ENCODE assay signal across 9 mouse cellular contexts in the genomic region with DNA sequence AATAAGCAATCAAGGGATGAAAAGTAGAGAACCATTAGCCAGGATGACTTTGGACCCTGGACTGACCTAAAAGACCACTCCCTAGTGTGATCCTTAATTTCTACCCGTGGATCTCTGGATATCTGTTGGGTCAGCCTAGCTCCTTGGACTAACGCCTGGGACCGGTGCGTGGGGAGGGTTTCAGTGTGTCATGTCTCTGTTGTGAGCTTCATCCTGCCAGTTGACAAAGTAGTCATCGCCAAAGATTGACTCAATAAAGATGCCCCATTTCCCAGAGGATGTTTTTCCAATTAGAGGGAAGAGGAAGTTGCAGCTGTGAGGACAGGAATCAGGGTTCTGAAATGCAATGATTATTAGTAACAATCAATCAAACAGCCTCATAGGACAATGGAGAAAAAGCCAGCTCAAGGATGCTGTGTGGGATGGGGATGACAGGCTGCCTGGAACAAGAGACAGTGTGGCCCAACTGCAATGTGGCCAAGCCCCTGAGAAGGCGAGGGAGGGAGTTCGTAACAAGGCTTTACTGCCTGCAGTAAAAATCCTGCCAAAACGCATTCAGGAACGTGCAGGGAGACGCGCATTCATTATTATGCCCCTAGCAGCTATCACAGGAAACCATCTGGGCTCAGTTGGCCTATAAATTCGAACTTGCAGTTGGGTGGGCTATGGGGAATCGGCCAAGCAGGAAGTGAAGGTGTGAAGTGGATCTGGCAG. TPM values are rescaled to one million over a fixed set of nuclear protein-coding genes. Genes with fewer than 3 reads are reported as not detected.
A peak's percentile ranks its signal among the peaks of the same experiment; 100 is the strongest.
DNase-seq lines count a peak whose midpoint lies in the region; ATAC-seq lines count a peak whose summit lies in the region.
"Had no signal": no experiment of that assay in that cellular context is flagged by ENCODE, and none has a peak within 500 bp of the region (broad histone marks: within the 10 kb centered on the region; RNA-seq: fewer than 3 reads in every experiment).

No protein-coding gene starts in this region.

- no peak for ATAC-seq in embryonic facial prominence, embryonic 14.5 days (ENCODE audit: low read depth)
- peak; percentile 0; the same call in 1 of the 2 replicates for ATAC-seq in granulocyte monocyte progenitor cell, adult 5-6 weeks (replicated peaks; ENCODE audit: poor library complexity, severe bottlenecking)
- ATAC-seq in megakaryocyte, adult 5-6 weeks (ENCODE audit: poor library complexity, severe bottlenecking), result no peak

- DNase-seq in embryonic facial prominence, embryonic 14.5 days (ENCODE audit: low spot score), result peak; percentile 29
- no peak for DNase-seq in embryonic facial prominence, embryonic 10.5 days (ENCODE audit: low spot score)
- peak; percentile 64 for DNase-seq in 416B (ENCODE audit: low read depth)
- DNase-seq in kidney, postnatal 25 days, result peak; percentile 25 to 42
- DNase-seq in thymus, postnatal 36 days, result no peak
- no peak for DNase-seq in thymus, postnatal 0 days (ENCODE audit: low spot score)

- H3K27me3 ChIP-seq in embryonic facial prominence, embryonic 14.5 days (replicated peaks; ENCODE audit: control insufficient read depth, insufficient read depth, low read length), result no peaks in the 10 kb centered on the region
- no peaks in the 10 kb centered on the region for H3K27me3 ChIP-seq in embryonic facial prominence, embryonic 10.5 days (replicated peaks; ENCODE audit: low read depth, poor library complexity, severe bottlenecking)
- H3K27me3 ChIP-seq: midbrain, embryonic 12.5 days had no signal

- H3K9me3 ChIP-seq in embryonic facial prominence, embryonic 14.5 days (ENCODE audit: control insufficient read depth, low read length), result no peaks in the 10 kb centered on the region
- H3K9me3 ChIP-seq in embryonic facial prominence, embryonic 10.5 days, result no peaks in the 10 kb centered on the region
- H3K9me3 ChIP-seq: midbrain, embryonic 12.5 days had no signal

- WGBS in embryonic facial prominence, embryonic 14.5 days, result 51% methylated on average over 13 of the region's 13 CpGs
- 73% methylated on average over 13 of the region's 13 CpGs for WGBS in embryonic facial prominence, embryonic 10.5 days

- no peak overlapping the region for H3K4me3 ChIP-seq in embryonic facial prominence, embryonic 14.5 days (ENCODE audit: low read depth, low read length)
- H3K4me3 ChIP-seq in embryonic facial prominence, embryonic 10.5 days, result no peak overlapping the region
- H3K4me3 ChIP-seq: midbrain, embryonic 12.5 days had no signal

- H3K27ac ChIP-seq in embryonic facial prominence, embryonic 14.5 days (replicated peaks; ENCODE audit: low read depth, low read length), result no peak overlapping the region
- no peak overlapping the region for H3K27ac ChIP-seq in embryonic facial prominence, embryonic 10.5 days (replicated peaks)
- H3K27ac ChIP-seq: midbrain, embryonic 12.5 days had no signal

- H3K4me1 ChIP-seq in embryonic facial prominence, embryonic 14.5 days (ENCODE audit: control insufficient read depth, insufficient read depth, low read length), result no peaks in the 10 kb centered on the region
- peaks cover 16% of the 10 kb centered on the region for H3K4me1 ChIP-seq in embryonic facial prominence, embryonic 10.5 days

- H3K36me3 ChIP-seq in embryonic facial prominence, embryonic 14.5 days (ENCODE audit: control insufficient read depth, insufficient read depth, low read length), result no peaks in the 10 kb centered on the region
- no peaks in the 10 kb centered on the region for H3K36me3 ChIP-seq in embryonic facial prominence, embryonic 10.5 days (replicated peaks)
- H3K36me3 ChIP-seq: midbrain, embryonic 12.5 days had no signal

- no peak overlapping the region for H3K9ac ChIP-seq in embryonic facial prominence, embryonic 14.5 days (ENCODE audit: low read depth, low read length)
- H3K9ac ChIP-seq: midbrain, embryonic 12.5 days had no signal

- H3K4me2 ChIP-seq in embryonic facial prominence, embryonic 14.5 days (ENCODE audit: low read depth, low read length), result no peak overlapping the region
- H3K4me2 ChIP-seq: midbrain, embryonic 12.5 days had no signal

RNA-seq across cellular contexts. Expression of gene Lmo2, which starts 27.3 kb away (rescaled TPM):
- polyA plus RNA-seq in embryonic facial prominence, embryonic 14.5 days (2014; fragmentation: Nextera tagmentation; extraction: Ambion mirVana), result 22.3 and 23.8 TPM in 2 replicates
- 13.7 and 15.7 TPM in 2 replicates for polyA plus RNA-seq in embryonic facial prominence, embryonic 10.5 days (2016; fragmentation: Nextera tagmentation; extraction: Ambion mirVana)
- total RNA-seq in granulocyte monocyte progenitor cell, adult 5-6 weeks (2014; fragmentation: Nextera tagmentation), result 334 and 343 TPM in 2 replicates
- total RNA-seq in granulocyte monocyte progenitor cell, adult 5-6 weeks (2017), result 231 and 233 TPM in 2 replicates
- total RNA-seq in megakaryocyte, adult 5-6 weeks (2015), result 186 and 200 TPM in 2 replicates
- total RNA-seq in megakaryocyte, adult 5-6 weeks (2017), result 92.3 and 100 TPM in 2 replicates
- polyA plus RNA-seq in thymus, postnatal 0 days (2015; fragmentation: Nextera tagmentation; extraction: Ambion mirVana), result 4.2 and 4.3 TPM in 2 replicates

Comparison
In these comparisons a context has a peak if more than half of its experiments do, and no peak if none do; other contexts are left out.
1. DNase-seq: peak in embryonic facial prominence, embryonic 14.5 days (single experiment), 416B (single experiment) and kidney, postnatal 25 days (2 of 2); none in embryonic facial prominence, embryonic 10.5 days (single experiment), thymus, postnatal 36 days (0 of 2) and thymus, postnatal 0 days (single experiment).